Mouse (Mus musculus) urinary bladder, postnatal 14 days (tissue): ENCODE measurements around the gene Abhd15.

Source experiments
- DNase-seq: peaks from one replicate; pipeline ENCODE4 v3.0.0; 2021; ENCODE audit warnings: low spot score

The Abhd15 gene

DNA sequence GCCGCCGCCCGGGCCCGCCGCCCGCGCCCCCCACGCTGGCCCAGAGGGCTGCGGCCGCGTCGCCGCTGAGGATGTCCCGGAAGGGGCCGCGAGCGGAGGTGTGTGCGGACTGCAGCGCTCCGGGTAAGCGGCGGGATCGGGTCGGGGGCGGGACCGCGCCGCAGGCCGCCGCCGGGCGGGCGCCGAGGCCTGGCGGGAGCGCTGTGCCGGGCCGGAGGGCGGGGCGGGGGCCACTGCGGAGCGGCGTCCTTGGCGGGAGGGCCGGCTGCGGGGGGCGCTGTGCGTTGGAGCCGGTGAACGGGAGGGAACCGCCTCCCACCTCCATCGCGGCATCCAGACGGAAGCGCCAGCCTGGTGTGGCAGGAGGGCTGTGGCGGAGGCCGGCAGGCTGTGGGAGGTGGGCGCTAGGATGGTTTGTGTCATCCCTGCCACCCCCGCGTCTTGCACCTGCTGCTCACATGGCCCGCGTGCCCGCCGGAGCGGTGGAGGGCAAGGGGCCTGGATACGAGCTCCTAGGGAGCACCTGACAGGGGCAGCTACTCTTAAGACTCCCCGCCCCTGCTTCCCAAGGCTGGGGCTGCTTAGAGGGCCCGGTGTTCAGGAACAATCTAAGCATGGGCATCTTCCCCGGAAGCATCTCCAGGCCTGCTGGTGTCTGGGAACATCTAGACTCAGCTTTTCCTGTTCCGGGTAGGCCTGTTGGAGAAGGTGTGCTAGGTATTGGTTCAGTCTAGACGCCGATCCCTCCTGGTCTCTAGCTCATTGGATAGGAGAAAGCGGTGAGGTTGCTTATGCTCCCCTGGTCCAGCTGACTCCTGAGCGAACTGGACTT, 21.2 kb upstream of the Abhd15 start, which contains the start of gene Git1:
Gene Git1 (plus strand): TSS at position 51 of the 832 bp plus-strand sequence.
- peak; percentile 47 for DNase-seq

DNA sequence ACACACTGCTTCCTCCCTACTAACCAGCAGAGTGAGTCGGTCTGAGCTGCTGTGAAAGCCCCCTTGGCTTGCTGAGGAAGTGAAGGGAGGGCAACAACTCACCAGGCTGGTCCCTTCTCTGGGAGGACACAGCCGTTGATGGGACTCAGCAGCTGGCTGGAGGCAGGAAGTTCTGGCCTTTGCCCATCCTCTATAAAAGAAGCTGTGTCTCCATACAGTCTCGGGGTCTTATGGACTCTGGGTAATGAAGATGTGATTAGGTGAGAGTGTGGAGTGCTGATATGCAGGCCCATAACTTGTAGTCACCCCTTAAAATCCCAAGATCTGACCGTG, 20.6 kb upstream of the Abhd15 start:
- no peak for DNase-seq

DNA sequence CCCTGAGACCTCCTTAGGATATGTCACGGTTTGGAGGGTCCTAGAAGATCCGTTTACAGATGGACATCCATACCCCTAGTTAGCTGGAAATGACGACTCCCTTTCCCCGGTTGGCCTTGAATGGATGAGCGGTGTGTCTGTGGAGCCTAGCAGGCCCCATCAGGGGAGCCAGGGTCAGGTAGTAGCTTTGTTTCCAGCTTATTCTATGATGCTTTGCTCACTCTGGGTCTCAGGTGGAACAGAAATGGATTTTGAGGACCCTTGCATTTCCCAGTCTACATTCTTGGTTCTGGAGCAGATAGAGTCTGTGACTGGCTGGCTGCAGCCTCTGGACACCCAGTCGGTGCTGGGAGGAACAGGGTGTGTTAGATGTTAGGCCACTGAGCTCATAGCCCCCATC, 20.1 kb upstream of the Abhd15 start:
- no peak for DNase-seq

DNA sequence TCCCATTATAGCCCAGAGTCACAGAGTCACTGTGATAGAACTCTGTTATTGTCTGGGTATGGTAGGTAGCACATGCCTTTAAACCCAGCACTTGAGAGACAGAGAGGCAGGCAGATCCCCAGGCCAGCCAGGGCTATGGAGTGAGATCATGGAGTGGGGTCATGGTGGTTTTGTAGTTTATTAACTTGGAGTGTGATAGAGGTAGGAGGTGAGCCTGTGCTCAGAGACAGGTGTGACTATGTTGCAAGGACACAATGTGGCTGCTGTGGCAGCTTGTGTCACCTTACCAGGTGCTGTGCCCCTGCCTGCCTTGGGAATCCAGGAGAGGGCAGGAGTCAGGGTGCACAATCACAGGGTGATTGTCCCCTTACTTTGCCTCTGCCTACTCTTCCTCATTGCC, 19.4 kb upstream of the Abhd15 start:
- no peak for DNase-seq

DNA sequence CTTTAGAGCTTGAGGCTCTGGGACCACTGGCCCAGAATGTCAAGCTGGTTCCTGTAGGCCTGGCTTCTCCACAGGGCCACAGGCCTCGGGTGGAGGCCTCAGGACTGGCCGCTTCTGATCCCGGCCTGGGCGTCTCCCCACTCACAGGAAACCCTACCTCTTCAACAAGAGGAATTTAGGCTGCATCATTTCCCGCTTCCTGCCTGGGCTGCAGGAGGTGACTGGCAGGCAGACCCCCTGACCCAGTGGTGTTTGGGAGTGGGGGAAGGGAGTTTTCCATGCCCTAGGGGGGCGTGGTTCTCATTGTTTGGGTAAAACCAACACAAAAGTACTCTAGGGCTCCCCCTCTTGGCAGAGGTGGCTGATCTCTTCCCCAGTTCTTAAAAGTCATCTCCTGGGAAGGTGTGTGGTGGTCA, 17.6 kb upstream of the Abhd15 start:
- peak; percentile 68 for DNase-seq

DNA sequence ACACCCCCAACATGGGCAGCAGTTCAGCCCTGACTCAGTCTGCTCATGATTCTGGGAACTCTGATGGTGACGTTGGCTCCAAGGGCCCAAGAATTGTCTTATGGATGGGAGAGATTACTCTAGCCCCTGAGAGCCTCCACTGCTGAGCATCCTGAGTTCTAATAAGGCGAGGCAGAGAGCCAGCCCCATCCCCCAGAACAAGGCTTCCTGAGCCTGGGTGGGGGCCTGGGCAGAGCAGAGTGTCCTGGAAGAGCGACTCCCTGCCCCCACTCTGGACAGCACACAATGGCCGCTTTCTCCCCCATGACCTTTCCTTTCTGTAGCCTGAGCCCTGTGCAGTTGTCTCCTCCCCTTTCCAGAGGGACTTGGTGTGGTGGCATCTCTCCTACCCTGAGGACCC, 17.1 kb upstream of the Abhd15 start:
- no peak for DNase-seq

DNA sequence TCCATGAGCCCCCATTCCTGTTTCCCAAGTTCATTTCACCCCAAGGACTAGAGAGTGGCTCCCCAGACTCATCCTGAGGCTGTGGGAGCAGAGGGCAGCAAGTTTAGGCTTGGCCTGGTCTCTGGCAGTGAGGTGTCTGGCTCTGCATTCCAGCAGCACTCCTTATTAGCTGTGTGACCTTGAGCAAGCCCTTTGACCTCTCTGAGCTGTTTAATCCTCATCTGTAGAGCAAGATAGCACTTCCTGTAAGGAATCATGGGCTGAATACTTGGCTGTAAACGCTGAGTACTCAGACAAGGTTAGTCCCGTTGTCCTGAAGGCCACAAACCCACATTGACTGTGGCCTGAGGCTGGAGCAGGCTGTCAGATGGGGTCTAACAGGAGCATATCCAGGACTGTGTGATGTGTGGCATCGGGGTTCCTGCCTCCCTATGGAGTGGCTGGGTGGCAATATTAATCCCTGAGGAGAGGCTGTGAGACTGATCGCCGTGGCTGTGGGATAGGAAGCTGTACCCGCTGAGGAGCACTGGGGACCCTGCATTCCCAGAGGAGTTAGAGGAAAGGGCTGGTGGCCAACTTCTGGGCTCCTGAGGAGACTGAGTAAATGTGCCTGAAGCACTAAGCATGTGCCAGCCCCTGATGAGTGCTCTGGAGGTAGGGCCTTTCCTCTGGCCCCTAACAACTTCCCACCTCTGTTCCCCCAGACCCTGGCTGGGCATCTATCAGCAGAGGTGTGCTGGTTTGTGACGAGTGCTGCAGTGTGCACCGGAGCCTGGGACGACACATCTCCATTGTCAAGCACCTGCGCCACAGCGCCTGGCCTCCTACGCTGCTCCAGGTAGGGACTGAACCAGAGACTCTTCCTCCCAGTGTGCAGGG, 16.4 kb upstream of the Abhd15 start:
- no peak for DNase-seq

DNA sequence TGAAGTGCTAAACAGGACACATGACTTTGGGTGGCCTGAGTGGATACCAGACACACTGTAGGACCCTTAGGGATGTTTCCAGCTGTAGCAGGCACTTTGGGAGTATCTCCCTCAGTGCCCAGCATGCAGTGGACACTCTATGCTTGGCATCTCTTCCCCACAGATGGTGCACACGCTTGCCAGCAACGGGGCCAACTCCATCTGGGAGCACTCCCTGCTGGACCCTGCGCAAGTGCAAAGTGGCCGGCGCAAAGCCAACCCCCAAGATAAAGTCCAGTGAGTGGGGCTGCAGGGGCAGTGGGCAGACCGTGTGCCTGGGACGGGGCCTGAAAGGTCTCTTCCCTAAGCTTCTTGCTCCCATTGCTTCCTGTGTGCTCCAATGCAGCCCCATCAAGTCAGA, 15.6 kb upstream of the Abhd15 start:
- no peak for DNase-seq

DNA sequence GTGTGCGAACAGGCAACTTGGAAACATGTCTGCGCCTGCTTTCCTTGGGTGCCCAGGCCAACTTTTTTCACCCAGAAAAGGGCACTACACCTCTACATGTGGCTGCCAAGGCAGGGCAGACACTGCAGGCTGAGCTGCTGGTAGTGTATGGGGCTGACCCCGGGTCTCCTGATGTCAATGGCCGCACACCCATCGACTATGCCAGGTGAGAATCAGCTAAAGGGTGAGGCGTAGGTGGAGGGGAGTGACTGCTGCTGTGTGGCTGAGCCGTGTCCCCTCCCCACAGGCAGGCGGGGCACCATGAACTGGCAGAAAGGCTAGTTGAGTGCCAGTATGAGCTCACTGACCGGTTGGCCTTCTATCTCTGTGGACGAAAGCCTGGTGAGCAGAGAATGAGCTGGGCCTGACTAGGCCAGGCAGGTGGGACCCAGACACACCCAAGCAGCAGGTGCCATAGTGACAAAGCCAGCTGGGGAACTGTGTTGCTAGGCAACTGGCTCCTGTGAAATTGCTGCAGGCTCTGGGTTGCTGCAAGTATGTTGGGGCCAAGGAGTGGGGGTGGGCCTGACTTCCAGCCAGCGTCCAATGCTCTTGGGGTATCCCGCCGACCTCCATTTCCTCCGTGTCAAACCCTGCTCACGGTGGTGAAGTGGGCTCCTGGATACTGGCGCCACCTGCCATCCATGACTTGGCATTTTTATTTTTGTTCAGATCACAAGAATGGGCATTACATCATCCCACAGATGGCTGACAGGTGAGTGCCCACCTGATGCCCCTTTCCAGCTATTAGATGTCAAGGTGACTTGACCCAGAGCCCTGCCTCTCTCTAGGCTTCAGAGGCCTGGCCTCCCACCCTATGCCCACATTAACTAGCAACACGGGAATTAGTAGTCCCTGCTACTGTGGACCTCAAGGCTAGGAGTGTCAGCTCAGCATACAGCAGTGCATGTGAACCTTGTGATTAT, 14.3 kb upstream of the Abhd15 start:
- peak; percentile 18 for DNase-seq

DNA sequence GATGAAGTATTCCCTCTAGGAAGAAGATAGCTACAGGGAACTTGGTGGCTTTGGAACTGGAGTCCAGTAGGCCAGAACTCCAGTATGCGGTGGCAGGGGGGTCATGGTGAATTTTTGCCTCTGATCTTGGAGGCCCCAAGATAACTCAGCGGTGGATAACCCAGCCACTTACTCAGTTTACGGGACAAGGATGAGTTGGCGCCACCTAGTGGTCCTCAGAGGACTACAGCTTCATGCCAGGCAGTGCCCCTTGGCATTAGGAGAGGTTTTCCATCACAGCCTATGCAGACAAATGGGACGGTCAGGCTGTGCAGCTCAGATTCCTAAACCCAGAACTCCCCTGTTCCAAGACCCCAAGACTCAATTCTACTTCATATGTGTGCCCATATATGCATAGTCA, 13.5 kb upstream of the Abhd15 start:
- peak; percentile 77 for DNase-seq

DNA sequence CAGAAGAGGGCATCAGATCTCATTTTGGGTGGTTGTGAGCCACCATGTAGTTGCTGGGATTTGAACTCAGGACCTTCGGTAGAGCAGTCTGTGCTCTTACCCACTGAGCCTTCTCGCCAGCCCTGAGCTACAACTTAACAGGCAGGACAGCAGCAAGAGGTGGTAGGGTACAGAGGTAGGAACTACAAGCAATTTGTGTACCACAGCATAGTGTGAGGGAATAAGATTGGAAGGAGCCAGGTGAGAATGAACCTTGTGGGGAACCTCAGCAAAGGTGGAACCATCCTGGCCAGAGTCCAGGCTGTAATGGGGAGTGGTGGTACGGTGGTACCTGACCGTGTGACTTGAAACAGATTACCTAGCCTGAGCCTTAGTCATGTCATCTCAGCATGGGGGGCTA, 12.9 kb upstream of the Abhd15 start:
- no peak for DNase-seq

DNA sequence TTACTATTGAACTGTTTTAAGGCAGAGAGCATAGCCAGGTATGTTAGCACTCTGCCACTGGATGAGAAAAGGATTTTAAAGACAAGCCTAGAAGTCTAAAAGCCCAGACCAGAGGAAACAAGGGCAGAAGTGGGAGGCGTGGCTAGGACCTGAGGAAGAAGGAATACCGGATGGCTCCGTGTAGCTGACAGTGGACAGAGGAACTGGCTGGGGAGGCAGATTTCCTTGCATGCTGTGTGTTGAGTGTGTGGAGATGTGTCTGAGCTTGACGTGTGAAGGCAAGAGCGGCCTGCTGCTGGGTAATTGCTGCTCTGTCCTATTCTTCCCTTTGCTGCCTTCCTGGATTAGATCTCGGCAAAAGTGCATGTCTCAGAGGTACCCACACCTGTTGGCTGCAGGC, 12.4 kb upstream of the Abhd15 start:
- no peak for DNase-seq

DNA sequence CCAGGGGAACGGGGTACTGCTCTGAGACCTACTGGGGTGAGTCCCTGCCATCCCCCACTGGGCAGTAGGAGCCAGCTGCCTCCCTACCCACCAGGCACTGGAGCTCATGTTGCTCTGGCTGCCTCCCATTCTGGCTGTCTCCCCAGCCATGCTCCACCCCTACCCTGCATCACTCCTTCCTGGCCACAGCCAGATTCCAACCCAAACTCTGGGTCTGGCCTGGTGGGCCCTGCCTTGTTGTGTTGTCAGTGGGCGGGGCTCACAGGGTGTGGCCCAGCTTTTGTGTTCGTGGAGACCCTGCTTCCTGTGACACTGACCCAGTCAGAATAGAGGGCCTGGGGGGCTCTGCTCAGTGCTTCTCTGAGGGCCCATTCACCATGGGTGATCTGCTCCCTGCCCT, 11.4 kb upstream of the Abhd15 start:
- DNase-seq = peak; percentile 52

DNA sequence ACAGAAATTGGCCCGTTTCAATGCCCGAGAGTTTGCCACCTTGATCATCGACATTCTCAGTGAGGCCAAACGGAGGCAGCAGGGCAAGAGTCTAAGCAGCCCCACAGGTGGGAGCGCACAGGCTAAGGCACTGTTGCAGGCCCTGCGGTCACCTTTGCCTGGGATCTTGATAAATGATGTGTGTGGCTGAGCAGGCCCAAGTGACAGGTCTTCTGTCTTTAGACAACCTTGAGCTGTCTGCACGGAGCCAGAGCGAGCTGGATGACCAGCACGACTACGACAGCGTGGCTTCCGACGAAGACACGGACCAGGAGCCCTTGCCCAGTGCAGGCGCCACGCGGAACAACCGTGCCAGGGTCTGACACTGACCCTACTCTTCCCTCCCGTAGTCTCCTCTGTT, 10.5 kb upstream of the Abhd15 start:
- DNase-seq = no peak

DNA sequence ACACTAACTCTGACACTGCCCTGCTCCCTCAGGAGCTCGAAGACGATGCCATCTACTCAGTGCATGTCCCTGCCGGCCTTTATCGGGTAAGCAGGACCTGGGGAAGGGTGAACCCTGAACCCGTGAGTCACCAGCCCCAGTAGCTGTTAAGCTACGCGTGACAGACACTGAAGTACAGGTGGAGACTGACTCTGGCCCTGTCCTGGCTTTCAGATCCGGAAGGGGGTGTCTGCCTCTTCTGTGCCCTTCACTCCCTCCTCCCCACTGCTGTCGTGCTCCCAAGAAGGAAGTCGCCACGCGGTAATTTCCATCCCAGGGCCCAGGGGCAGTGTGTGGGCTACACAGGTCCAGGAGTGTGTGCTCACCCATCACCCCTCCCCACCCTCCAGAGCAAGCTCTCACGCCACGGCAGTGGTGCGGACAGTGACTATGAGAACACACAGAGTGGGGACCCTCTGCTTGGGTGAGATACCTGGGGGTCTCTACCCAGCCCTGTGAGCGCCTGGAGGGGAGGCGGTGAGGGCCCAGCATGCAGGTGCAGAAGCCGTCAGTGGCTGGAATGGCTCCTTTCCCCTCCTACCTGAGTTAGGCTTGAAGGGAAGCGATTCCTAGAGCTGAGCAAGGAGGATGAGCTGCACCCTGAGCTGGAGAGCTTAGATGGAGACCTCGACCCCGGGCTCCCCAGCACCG, 9.5 kb upstream of the Abhd15 start:
- no peak for DNase-seq

DNA sequence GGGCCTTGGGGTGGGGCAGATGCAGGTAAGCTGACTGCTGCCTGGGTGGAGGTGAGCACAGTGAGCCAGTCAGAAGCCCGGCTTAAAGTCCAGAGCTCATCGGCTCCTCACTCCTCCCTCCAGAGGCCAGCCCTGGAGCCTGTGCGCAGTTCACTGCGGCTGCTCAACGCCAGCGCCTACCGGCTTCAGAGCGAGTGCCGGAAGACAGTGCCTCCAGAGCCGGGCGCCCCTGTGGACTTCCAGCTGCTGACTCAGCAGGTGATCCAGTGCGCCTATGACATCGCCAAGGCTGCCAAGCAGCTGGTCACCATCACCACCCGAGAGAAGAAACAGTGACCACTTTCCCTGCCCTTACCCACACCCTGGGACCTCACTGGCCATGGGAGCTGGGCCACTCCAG, 8.6 kb upstream of the Abhd15 start:
- DNase-seq = no peak

DNA sequence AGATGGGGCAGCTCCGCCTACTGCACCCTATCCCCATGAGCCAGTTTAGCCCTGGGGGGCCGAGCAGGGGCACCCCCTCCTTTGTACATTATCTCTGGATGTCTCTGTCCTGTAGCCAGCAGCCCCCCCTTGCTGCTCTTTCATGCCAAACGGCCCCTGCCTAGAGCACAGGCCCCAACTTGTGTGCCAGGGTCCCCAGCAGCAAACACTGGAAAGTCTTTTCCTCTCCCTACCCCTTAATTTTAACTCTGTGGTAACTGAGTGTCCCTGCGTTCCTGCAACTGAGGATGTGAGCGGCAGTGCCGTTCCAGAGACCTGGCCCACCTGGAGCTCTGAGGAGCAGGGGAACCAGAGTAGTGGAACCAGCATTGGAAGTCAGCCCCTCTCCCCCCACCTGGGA, 8.0 kb upstream of the Abhd15 start:
- no peak for DNase-seq

DNA sequence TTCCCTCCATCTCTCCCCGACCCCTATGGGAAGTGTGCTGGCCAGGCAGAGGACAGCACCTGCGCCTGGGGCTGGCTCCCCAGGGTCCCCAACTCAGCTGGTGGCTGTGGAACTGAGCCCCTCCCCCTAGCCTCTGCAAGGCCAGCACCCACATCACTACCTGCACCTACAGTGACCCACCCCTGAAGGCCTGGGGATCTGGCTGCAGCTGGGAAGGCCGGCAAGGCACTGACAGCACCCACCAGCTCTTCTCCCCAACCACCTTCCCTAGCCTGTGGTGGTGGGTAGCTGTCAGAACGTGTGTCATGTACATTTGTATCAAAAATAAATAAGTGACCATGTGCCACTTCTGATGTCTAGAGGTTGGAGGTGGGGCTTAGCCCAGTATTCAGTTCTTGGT, 7.5 kb upstream of the Abhd15 start:
- DNase-seq = no peak

DNA sequence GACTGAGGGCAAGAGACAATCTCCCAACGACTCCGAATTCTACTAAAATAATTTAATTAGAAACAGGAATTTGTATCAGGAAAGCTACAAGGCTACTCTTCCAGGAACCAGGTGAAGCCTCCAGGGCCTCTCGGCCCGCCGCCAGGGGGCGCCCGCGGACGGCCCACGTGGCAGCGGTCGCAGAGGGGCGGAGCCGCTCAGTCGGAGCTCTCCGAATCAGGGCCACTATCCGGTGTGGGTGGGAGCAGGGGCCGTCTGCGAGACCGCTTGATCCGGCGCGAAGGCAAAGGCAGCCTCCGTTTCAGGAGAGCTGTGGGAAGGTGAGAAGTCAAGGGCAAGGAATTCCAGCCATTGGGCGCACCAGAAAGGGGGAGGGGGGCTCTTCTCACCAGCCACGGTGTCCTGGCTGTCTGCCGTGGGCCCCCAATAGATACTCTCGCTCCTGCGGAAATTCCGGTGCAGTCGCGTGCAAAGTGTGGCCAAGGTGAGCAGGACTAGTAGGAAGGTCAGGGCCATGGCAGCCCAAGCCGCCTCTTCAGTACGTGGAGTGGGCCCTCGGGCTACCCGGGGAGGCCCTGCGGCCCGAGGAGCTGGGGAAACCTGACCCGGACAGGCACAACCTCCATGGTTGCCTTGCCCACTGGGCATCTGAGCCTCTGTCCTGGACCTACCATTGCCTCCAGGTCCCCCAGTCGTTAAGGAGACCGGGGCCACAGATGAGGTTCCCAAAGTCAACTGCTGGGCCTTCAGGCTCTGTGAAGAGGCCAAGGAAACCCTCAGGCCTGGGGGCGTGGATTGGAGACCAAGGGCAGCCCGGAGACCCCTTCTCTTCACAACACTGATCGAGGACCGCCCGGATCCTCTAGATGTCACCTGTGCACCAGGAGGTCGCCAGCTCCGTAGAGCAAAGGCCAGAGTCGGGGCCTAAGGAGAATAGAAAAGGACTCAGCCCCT, 6.6 kb upstream of the Abhd15 start:
- DNase-seq = peak; percentile 85

DNA sequence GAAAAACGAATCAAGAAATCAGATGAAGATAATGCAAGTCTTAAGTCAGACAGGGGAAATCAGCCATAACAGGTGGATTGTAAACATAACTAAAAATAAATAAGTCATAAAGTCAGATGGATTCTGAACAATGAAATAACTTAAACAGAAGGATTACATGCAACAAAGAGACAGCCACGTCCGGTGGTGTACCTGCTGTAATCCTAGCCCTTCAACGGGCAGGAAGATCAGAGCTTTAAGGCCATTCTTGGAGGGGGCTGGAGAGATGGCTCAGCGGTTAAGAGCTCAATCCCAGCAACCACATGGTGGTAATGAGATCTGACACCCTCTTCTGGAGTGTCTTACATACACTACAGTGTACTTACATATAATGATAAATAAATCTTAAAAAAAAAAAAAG, 3.6 kb upstream of the Abhd15 start:
- no peak for DNase-seq
